31 mouse cellular contexts compared by ENCODE assay signal in the genomic region with DNA sequence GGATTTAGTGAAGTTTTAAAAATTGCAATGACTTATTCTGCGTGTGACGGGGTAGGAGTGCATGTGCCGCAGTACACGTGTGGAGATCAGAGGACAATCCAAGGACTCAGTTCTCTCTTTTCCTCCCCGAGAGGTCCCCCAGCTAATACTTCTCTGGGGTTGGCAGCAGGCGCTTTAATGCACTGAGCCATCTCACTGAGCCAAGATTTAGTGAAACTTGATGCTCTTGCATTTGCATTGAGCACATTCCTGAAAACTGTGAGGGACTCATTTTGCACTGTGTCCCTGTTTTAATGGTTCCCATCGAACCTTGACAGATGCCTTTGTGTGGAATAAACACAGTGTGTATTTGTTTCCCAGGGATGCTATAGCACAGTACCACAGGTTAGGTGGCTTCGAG. TPM values are rescaled to one million over a fixed set of nuclear protein-coding genes. Genes with fewer than 3 reads are reported as not detected.
"Had no signal": no experiment of that assay in that cellular context is flagged by ENCODE, and none has a peak within 500 bp of the region (broad histone marks: within the 10 kb centered on the region; RNA-seq: fewer than 3 reads in every experiment).

No protein-coding gene starts in this region.

- H3K27ac ChIP-seq: left cerebral cortex, adult 2 months; limb, embryonic 12.5 days; limb, embryonic 13.5 days; limb, embryonic 15.5 days; liver, embryonic 12.5 days; liver, embryonic 13.5 days; liver, embryonic 14.5 days; liver, embryonic 15.5 days; lung, embryonic 15.5 days; macrophage; midbrain, embryonic 10.5 days; midbrain, embryonic 12.5 days; midbrain, embryonic 13.5 days; midbrain, embryonic 15.5 days; neural tube, embryonic 12.5 days had no signal

- H3K36me3 ChIP-seq: limb, embryonic 12.5 days; limb, embryonic 13.5 days; limb, embryonic 15.5 days; liver, embryonic 12.5 days; liver, embryonic 13.5 days; liver, embryonic 15.5 days; lung, embryonic 15.5 days; midbrain, embryonic 10.5 days; midbrain, embryonic 12.5 days; midbrain, embryonic 13.5 days; midbrain, embryonic 15.5 days; neural tube, embryonic 12.5 days had no signal

- H3K9ac ChIP-seq: limb, embryonic 12.5 days; limb, embryonic 13.5 days; limb, embryonic 15.5 days; liver, embryonic 12.5 days; liver, embryonic 13.5 days; liver, embryonic 14.5 days; liver, embryonic 15.5 days; liver, postnatal 0 days; lung, embryonic 15.5 days; midbrain, embryonic 12.5 days; midbrain, embryonic 13.5 days; midbrain, embryonic 15.5 days; neural tube, embryonic 12.5 days had no signal

- H3K4me2 ChIP-seq: limb, embryonic 12.5 days; limb, embryonic 13.5 days; limb, embryonic 15.5 days; liver, embryonic 11.5 days; liver, embryonic 12.5 days; liver, embryonic 13.5 days; liver, embryonic 15.5 days; lung, embryonic 15.5 days; midbrain, embryonic 11.5 days; midbrain, embryonic 12.5 days; midbrain, embryonic 13.5 days; midbrain, embryonic 15.5 days; neural tube, embryonic 12.5 days had no signal

- ATAC-seq: liver, embryonic 12.5 days; liver, postnatal 0 days; midbrain, embryonic 13.5 days; midbrain, embryonic 15.5 days; midbrain, embryonic 16.5 days had no signal

- H3K4me1 ChIP-seq: liver, embryonic 12.5 days; liver, embryonic 13.5 days; liver, embryonic 15.5 days; megakaryocyte, embryonic 14.5 days; midbrain, embryonic 10.5 days; midbrain, embryonic 12.5 days; midbrain, embryonic 13.5 days; midbrain, embryonic 15.5 days; neural tube, embryonic 12.5 days had no signal

- H3K27me3 ChIP-seq: limb, embryonic 12.5 days; limb, embryonic 13.5 days; limb, embryonic 15.5 days; liver, embryonic 12.5 days; liver, embryonic 13.5 days; liver, embryonic 15.5 days; lung, embryonic 15.5 days; midbrain, embryonic 12.5 days; midbrain, embryonic 13.5 days; midbrain, embryonic 15.5 days; neural tube, embryonic 12.5 days had no signal

- H3K9me3 ChIP-seq: limb, embryonic 15.5 days; liver, embryonic 12.5 days; liver, embryonic 15.5 days; lung, embryonic 15.5 days; midbrain, embryonic 12.5 days; midbrain, embryonic 13.5 days; midbrain, embryonic 15.5 days had no signal

- H3K4me3 ChIP-seq: left cerebral cortex, adult 2 months; limb, embryonic 12.5 days; limb, embryonic 13.5 days; limb, embryonic 15.5 days; liver, embryonic 12.5 days; liver, embryonic 13.5 days; liver, embryonic 15.5 days; lung, embryonic 15.5 days; megakaryocyte, embryonic 14.5 days; midbrain, embryonic 10.5 days; midbrain, embryonic 12.5 days; midbrain, embryonic 13.5 days; midbrain, embryonic 15.5 days; myocyte; neural tube, embryonic 12.5 days had no signal

- DNase-seq: left cerebral cortex, postnatal 4 days; liver; liver, embryonic 13.5 days; liver, postnatal 0 days; lung, adult 18-20 months; lung, adult 2 months; lung, postnatal 10 days; lung, postnatal 14 days; lung, postnatal 36 days; lung, postnatal 4 days; midbrain, embryonic 14.5 days had no signal

RNA-seq across cellular contexts. Expression of gene Scn5a, which starts 25.8 kb away (rescaled TPM):
- polyA plus RNA-seq: liver, adult 2 months; macrophage had no signal
